Mouse (Mus musculus) adrenal gland, adult 2 months (tissue): Measurements from ENCODE around the gene Phf11d. TPM values are rescaled to one million over a fixed set of nuclear protein-coding genes. Genes with fewer than 3 reads are reported as not detected.
"Not testable (repeated sequence)": the region's sequence is repeated elsewhere in the genome, so short reads cannot be mapped to it uniquely, and the experiment has no call there.

ENCODE experiments used
- DNase-seq: peaks from one replicate; pipeline ENCODE4 v3.0.0; 2021
- long read RNA-seq: library from polyadenylated mRNA; stranded (forward); transcript quantifications from one replicate; pipeline ENCODE4 v2.0.0, GENCODE M21; 2021
- polyA plus RNA-seq: library from polyadenylated mRNA; depleted of rRNA; stranded (reverse); fragments of >200 nt; gene quantifications from 2 replicates; pipeline ENCODE4 v1.2.3, GENCODE M21; 2012; rRNA removed
- total RNA-seq, 2 experiments: library from RNA; stranded (reverse); gene quantifications; 2 replicates each; pipeline ENCODE4 v1.2.3; 2021

Gene Phf11d
- total RNA-seq (1 to 10 TPM; 6.2 to 6.7 TPM), polyA plus RNA-seq (3.7 and 4.1 TPM in 2 replicates)
- long read RNA-seq, partial matches to known transcripts, result 1 of 1 reads
- long read RNA-seq, other reads (novel, unspliced or antisense), result 0 of 1 reads

- peak; percentile 41 for DNase-seq
Observed at GRCm38 (mm10) chr14:59365244-59365644, at the start of gene Phf11d. Gene Phf11d (minus strand): TSS chr14:59365470.

DNA sequence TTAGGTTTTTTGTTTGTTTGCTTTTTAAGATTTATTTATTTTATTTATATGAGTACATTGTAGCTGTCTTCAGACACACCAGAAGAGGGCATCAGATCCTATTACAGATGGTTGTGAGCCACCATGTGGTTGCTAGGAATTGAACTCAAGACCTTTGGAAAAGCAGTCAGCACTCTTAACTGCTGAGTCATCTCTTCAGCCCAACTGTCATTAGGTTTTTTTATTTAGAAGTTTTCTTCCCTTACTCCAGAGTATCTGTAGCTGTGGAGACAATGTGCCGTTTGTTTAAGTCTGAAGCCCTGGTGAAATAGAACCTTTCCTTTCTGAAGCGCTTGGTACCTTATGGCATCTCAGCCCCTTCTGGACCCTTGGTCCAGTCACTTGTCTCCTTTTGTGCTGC is 49.7 kb upstream of the Phf11d start:
- DNase-seq, result not testable (repeated sequence)

GRCm38 (mm10) chr14:59396999-59397398 is 31.7 kb upstream of the Phf11d start:
- no peak for DNase-seq

DNA sequence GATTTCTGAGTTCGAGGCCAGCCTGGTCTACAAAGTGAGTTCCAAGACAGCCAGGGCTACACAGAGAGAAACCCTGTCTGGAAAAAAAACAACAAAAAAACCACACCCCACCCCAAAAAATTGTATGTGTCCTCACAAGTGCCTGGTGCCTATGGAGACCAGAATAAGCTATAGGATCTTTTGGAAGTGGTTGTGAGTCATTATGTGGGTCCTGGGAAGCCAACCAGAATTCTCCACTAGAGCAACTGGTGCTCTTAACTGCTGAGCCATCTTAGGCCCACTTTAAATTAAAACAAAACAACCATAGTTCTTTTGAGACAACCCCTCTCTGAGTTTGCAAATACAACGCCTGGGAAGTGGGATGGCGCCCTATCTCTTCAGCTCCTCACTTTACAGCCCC is 30.0 kb upstream of the Phf11d start, which contains the start of gene Phf11c:
TSS of gene Phf11c (minus strand) at position 101 of the 400 bp plus-strand sequence.
- no peak for DNase-seq

DNA sequence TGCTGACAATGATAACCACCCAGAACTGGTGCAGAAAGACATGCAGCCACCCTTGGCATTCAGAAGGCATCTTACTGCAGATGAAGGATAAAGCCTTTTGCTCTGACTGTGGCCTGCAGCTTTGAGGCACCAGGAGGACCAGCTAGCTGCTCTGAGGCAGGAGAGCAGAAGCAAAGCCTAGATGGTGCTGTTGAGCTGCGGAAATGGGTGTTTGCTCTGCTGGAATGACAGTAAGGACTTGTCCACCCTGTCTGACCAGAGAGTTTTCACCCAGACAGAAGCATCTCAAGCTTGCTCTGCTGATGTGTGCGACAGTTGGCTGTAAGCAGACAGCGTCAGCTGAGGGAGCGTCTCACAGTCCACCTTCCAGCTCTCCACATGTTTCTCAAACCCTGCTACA is 24.9 kb upstream of the Phf11d start:
- peak; percentile 7 for DNase-seq

- DNase-seq, result no peak
Observed at GRCm38 (mm10) chr14:59389532-59389931, 24.3 kb upstream of the Phf11d start.

DNA sequence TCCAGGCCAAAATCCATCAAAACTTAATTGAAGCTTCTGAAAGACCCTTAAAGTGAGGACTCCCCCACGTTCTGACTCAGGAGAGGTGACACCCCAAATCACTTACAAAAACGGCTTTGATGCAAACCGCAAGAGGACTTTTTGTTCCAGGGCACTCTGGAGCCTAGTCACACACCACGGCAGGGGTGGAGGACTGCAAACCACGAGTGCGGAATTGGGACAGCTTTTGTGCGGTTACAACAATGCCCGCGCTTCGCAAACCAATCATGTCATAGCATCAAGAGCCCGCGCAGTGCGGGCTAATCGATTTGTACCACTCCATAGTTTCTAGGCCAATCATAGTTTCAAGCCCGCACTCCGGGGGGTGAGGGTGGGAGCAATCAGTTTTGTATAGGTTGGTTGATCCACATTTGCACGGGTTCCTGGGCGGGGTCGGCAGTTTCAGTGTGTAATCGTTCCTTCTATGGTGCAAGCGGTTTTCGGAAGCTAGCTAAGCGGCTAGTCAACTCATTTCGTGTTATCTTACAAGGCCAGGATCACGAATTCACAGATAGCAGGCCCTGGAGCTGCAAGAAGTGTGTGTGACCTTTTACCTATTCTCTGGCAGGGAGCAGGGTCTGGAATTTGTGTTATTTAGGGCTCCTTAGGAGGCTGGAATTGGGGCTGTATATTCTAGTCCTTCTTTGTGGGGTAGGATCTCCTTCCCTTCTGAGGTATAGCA is 5.2 kb upstream of the Phf11d start:
- no peak for DNase-seq

- no peak for DNase-seq
Observed at GRCm38 (mm10) chr14:59366386-59367105, 1.3 kb upstream of the Phf11d start.

- DNase-seq, result peak; percentile 5
Observed at GRCm38 (mm10) chr14:59341189-59341588, 24.1 kb downstream of the Phf11d start, which contains the start of gene Phf11b. Gene Phf11b (minus strand): TSS chr14:59341351.

GRCm38 (mm10) chr14:59339541-59339940 is 25.7 kb downstream of the Phf11d start:
- no peak for DNase-seq

DNA sequence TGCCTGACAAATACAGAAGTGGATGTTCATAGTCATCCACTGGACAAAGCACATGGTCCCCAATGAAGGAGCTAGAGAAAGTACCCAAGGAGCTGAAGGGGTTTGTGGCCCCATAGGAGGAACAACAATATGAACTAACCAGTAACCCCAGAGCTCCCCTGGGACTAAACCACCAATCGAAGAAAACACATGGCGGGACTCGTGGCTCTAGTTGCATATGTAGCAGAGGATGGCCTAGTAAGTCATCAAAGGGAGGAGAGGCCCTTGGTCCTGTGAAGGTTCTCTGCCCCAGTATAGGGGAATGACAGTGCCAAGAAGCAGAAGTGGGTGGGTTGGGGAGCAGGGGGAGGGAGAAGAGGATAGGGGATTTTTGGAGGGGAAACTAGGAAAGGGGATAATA is 29.2 kb downstream of the Phf11d start:
- not testable (repeated sequence) for DNase-seq

DNA sequence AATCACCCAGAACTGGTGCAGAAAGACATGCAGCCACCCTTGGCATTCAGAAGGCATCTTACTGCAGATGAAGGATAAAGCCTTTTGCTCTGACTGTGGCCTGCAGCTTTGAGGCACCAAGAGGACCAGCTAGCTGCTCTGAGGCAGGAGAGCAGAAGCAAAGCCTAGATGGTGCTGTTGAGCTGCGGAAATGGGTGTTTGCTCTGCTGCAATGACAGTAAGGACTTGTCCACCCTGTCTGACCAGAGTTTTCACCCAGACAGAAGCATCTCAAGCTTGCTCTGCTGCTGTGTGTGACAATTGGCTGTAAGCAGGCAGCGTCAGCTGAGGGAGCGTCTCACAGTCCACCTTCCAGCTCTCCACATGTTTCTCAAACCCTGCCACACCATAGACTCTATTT is 34.8 kb downstream of the Phf11d start:
- DNase-seq, result peak; percentile 17

GRCm38 (mm10) chr14:59319970-59320369 is 45.3 kb downstream of the Phf11d start:
- DNase-seq, result not testable (repeated sequence)

DNA sequence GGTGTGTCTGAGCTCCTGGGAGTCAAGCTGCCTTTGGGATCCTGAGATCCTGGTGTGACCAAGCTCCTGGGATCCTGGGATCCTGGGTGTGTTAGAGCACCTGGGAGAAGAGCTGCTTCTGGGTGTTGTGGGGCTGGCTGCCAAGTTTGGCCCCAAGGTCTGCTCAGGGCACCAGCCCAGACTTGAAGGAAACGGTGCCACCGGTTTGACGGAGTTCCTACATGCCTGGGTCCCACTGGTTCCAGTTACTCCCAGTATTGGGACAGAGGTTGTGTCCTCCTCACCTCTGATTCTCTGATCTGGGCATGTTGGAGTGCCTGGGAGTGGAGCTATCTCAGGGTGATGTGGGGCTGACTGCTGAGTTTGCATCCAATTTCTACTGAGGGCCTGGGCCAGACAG is 46.2 kb downstream of the Phf11d start:
- DNase-seq, result not testable (repeated sequence)

Other genes starting within 250 kb of the Phf11d start
- gene 1700129C05Rik, start 222.6 kb downstream of the Phf11d start, total RNA-seq, result not detected
- gene 1700129C05Rik, start 222.6 kb downstream of the Phf11d start, polyA plus RNA-seq, result not detected in 2 replicates
- not detected for gene Gm5142, start 186.7 kb downstream of the Phf11d start, total RNA-seq
- not detected in 2 replicates for gene Gm5142, start 186.7 kb downstream of the Phf11d start, polyA plus RNA-seq
- 10 to 100 TPM; 24.8 to 35.2 TPM for gene Rcbtb1, start 164.3 kb downstream of the Phf11d start, total RNA-seq
- gene Rcbtb1, start 164.3 kb downstream of the Phf11d start, polyA plus RNA-seq, result 19.4 and 24.7 TPM in 2 replicates
- under 1 TPM in 1 of 2 experiments, not detected in 1; 0.48 TPM for gene Gm6904, start 105.3 kb downstream of the Phf11d start, total RNA-seq
- not detected in 2 replicates for gene Gm6904, start 105.3 kb downstream of the Phf11d start, polyA plus RNA-seq
- gene Phf11a, start 67.9 kb downstream of the Phf11d start, total RNA-seq, result under 1 TPM in 1 of 2 experiments, not detected in 1; 0.79 TPM
- 0.30 and 0.61 TPM in 2 replicates for gene Phf11a, start 67.9 kb downstream of the Phf11d start, polyA plus RNA-seq
- 1 to 10 TPM; 2.6 to 3.2 TPM for gene Phf11b, start 24.1 kb downstream of the Phf11d start, total RNA-seq
- 0.49 and 0.55 TPM in 2 replicates for gene Phf11b, start 24.1 kb downstream of the Phf11d start, polyA plus RNA-seq
- gene Phf11c, start 29.9 kb upstream of the Phf11d start, total RNA-seq, result under 1 TPM; 0.48 to 0.78 TPM
- 0.08 and 0.09 TPM in 2 replicates for gene Phf11c, start 29.9 kb upstream of the Phf11d start, polyA plus RNA-seq
- gene Setdb2, start 75.4 kb upstream of the Phf11d start, total RNA-seq, result 1 to 10 TPM; 4.3 to 6.8 TPM
- 9.4 and 10.5 TPM in 2 replicates for gene Setdb2, start 75.4 kb upstream of the Phf11d start, polyA plus RNA-seq
- gene Cab39l, start 75.5 kb upstream of the Phf11d start, total RNA-seq, result 10 to 100 TPM; 42.0 to 45.3 TPM
- 3.8 and 5.1 TPM in 2 replicates for gene Cab39l, start 75.5 kb upstream of the Phf11d start, polyA plus RNA-seq
- 10 to 100 TPM; 55.9 to 68.2 TPM for gene Cdadc1, start 232.5 kb upstream of the Phf11d start, total RNA-seq
- 2.2 and 3.7 TPM in 2 replicates for gene Cdadc1, start 232.5 kb upstream of the Phf11d start, polyA plus RNA-seq